Mouse (Mus musculus) ES-E14 (cell line): ENCODE measurements at regions not wholly inside any gene's neighbourhood (a gene's known extent, or its start where the extent isn't known, plus 50 kb on each side); places are given as distances from the start of the nearest gene placed in this dataset.
"Not testable (repeated sequence)": the region's sequence is repeated elsewhere in the genome, so short reads cannot be mapped to it uniquely, and the experiment has no call there.

Experiments
- DNase-seq: peaks from one replicate; pipeline ENCODE4 v3.0.0-alpha.2; 2013; ENCODE audit warnings: low read depth, low spot score
- H3K27ac ChIP-seq: 2 replicates; pipeline ENCODE4 v1.5.1; 2012; ENCODE audit warnings: low read depth, mild to moderate bottlenecking, low read length, moderate library complexity, mixed read lengths; ENCODE audit not compliant: poor library complexity, insufficient read depth, severe bottlenecking
- H3K36me3 ChIP-seq: 2 replicates; pipeline ENCODE4 v1.6.1; 2012; ENCODE audit warnings: mild to moderate bottlenecking, low read length, moderate library complexity, mixed read lengths; ENCODE audit not compliant: control insufficient read depth, poor library complexity, insufficient read depth, severe bottlenecking
- H3K4me1 ChIP-seq, 2 experiments: fragments of 150-350 bp in 1 of 2; sonication (generic) in 1 of 2; 2 replicates each; pipeline ENCODE4 v1.6.1; 2012; ENCODE audit warnings: low read length in 2 of 2, mild to moderate bottlenecking in 1 of 2, mixed read lengths in 1 of 2; ENCODE audit not compliant: control insufficient read depth in 2 of 2, insufficient read depth in 2 of 2, poor library complexity in 1 of 2
- H3K4me3 ChIP-seq, 2 experiments: fragments of 150-350 bp in 1 of 2; sonication (generic) in 1 of 2; 2 replicates each; pipeline ENCODE4 v1.5.1; 2012; ENCODE audit warnings: low read length in 2 of 2, low read depth in 1 of 2, mild to moderate bottlenecking in 1 of 2, mixed read lengths in 1 of 2; ENCODE audit not compliant: insufficient read depth in 1 of 2, poor library complexity in 1 of 2, severe bottlenecking in 1 of 2
- H3K9ac ChIP-seq: 2 replicates; pipeline ENCODE4 v1.6.1; 2012; ENCODE audit warnings: low read depth, mild to moderate bottlenecking, low read length, mixed read lengths; ENCODE audit not compliant: poor library complexity, insufficient read depth, severe bottlenecking
- H3K9me3 ChIP-seq: fragments of 150-350 bp; sonication (generic); 2 replicates; pipeline ENCODE4 v1.6.1; 2012; ENCODE audit warnings: low read depth, mild to moderate bottlenecking, low read length; ENCODE audit not compliant: control insufficient read depth, insufficient read depth
- CHD2 ChIP-seq: IDR thresholded peaks from 2 replicates; pipeline ENCODE4 v1.6.1; 2014; ENCODE audit warnings: mild to moderate bottlenecking, low read depth, low read length, inconsistent platforms
- HCFC1 ChIP-seq: IDR thresholded peaks from 2 replicates; pipeline ENCODE4 v1.6.1; 2012; ENCODE audit warnings: low read length, inconsistent platforms, borderline replicate concordance; ENCODE audit not compliant: insufficient read depth
- MAFK ChIP-seq: IDR thresholded peaks from 2 replicates; pipeline ENCODE4 v1.6.1; 2014; ENCODE audit warnings: mild to moderate bottlenecking, low read depth, low read length, inconsistent platforms; ENCODE audit not compliant: insufficient read depth
- ZC3H11A ChIP-seq: IDR thresholded peaks from 2 replicates; pipeline ENCODE4 v1.6.1; 2012; ENCODE audit warnings: low read depth, mild to moderate bottlenecking, inconsistent platforms, low read length, borderline replicate concordance
- ZNF384 ChIP-seq: IDR thresholded peaks from 2 replicates; pipeline ENCODE4 v1.6.1; 2012; ENCODE audit warnings: low read depth, low read length, inconsistent platforms
- in situ Hi-C, 2 experiments: fragments of 600-800 bp; cut with MboI; formaldehyde crosslinking; loops; one replicate each; pipeline ENCODE4 v1.15.1; 2025; ENCODE audit warnings: low sequenced_read_pairs in 2 of 2, inconsistent platforms in 1 of 2; ENCODE audit not compliant: unreplicated experiment in 2 of 2

DNA sequence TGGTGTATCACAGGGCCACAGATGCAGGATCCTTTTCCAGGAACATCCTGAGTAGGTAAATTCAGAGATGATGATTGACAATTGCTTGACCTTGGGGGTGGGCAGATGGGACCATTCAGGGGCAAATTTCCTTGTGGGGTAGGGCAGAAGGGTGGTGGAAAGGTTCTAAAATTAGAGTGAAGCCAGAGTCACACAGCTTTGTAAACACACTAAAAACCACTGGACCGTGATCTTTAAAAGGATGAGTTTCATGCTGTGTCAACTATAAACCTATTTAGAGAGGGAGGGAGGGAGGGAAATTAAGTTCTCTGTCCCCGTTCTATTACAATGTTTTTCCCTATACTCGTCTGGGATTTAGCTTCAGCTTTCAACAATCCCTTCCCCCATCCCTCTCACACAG, 286.7 kb downstream of the Gadd45g start:
- Histone ChIP-seq H3K27ac (no peak overlapping the region), H3K9ac (no peak overlapping the region), H3K36me3 (no peaks in the 10 kb centered on the region), H3K4me1 (no peaks in the 10 kb centered on the region), H3K4me3 (no peak overlapping the region), H3K9me3 (peaks cover 2% of the 10 kb centered on the region)
- no peak for DNase-seq
- TF ChIP-seq ZC3H11A, result no peak
- TF ChIP-seq HCFC1, result no peak
- TF ChIP-seq ZNF384, result no peak
- no peak for TF ChIP-seq CHD2
- TF ChIP-seq MAFK, result no peak
- in situ Hi-C loops, result no loop called here

DNA sequence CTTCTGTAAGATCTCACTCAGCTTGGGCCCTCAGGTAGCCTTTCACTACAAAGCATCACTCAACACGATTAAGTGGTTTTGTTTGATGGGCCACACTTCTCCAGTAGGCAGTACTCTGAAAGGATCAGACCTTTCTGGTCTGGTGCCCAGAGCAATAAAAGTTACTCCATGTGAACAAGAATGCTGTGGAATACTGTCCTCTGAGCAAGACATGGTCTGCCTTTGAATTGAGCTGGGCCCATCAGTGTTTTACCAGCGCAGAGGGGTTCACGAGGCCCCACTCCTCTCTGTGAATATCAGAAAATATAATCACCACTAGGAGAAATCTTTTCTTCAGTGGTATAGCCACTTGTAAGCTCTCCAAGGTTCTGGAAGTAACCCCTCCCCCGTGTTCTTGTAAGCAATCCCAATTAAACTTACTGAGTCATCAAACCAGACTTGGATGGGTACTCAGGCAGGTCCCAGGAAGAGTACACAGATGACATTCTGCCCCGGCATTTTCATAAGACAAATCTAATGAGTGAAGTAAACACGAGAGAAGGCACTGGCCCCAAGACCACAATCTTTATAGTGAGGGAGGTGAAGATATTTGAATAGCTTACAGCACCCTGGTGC, 292.0 kb downstream of the Gadd45g start:
- Histone ChIP-seq H3K4me1 (no peaks in the 10 kb centered on the region), H3K9me3 (no peaks in the 10 kb centered on the region), H3K27ac (no peak overlapping the region), H3K4me3 (no peak overlapping the region), H3K9ac (no peak overlapping the region), H3K36me3 (no peaks in the 10 kb centered on the region)
- no peak for DNase-seq
- in situ Hi-C loops, result no loop called here
- TF ChIP-seq HCFC1, result no peak
- no peak for TF ChIP-seq ZNF384

DNA sequence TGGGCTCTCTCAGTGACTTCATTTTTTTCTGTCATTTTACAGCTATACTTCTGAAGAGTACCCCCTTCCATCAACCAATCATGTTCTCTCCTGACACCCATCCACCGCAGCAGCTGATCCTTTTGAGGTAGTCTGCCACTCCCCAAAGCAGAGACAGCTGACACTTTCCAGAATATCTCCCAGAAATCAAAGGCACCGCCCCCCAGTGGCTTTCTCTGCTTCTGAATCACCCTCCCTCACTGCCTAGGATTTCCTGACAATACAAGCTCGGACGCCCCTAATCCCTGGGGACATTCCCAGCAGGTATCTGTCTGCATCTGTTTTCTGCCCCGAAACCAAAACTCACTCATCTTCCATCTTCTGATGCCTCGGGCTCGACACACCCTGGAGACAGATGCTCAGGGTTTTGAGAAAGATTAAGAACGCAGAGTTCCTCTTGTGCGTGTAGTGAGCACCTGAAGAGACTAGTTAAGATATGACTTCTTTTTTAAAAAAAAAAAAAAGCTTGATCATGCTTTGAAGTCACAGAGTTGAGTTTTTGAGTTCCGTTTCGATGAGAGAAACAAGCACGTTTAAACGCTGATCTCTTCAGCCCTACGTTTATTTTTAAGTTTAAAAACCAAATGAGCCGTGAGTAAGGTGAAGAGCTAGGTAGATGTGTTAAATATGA, 292.8 kb downstream of the Gadd45g start:
- Histone ChIP-seq H3K27ac (no peak overlapping the region), H3K4me1 (no peaks in the 10 kb centered on the region), H3K4me3 (no peak overlapping the region), H3K36me3 (no peaks in the 10 kb centered on the region), H3K9ac (no peak overlapping the region), H3K9me3 (no peaks in the 10 kb centered on the region)
- in situ Hi-C loops, result no loop called here
- TF ChIP-seq HCFC1, result no peak
- DNase-seq, result no peak

DNA sequence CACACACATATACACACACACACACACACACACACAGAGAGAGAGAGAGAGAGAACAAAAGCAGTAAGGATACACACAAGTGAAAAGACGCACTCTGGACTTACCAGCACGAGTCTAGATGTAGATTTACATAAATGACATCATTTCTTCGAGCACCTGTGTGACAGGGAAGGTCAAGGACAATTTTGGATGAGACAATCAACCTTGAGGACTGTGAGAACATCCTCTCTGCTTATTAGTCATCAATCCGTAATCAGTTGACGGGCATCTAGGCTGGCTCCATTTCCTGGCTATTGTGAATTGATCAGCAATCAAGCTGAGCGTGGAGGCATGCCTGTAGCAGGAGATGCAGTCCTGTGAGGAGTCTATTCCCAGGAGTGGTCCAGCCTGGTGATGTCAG, 293.7 kb downstream of the Gadd45g start:
- no peak overlapping the region for H3K27ac ChIP-seq
- no peaks in the 10 kb centered on the region for H3K4me1 ChIP-seq
- no peaks in the 10 kb centered on the region for H3K36me3 ChIP-seq
- no peak overlapping the region for H3K4me3 ChIP-seq
- H3K9me3 ChIP-seq, result no peaks in the 10 kb centered on the region
- in situ Hi-C loops, result no loop called here
- H3K9ac ChIP-seq, result no peak overlapping the region
- no peak for TF ChIP-seq ZC3H11A
- no peak for TF ChIP-seq ZNF384
- TF ChIP-seq MAFK, result no peak
- TF ChIP-seq CHD2, result no peak
- no peak for TF ChIP-seq HCFC1
- DNase-seq, result no peak

DNA sequence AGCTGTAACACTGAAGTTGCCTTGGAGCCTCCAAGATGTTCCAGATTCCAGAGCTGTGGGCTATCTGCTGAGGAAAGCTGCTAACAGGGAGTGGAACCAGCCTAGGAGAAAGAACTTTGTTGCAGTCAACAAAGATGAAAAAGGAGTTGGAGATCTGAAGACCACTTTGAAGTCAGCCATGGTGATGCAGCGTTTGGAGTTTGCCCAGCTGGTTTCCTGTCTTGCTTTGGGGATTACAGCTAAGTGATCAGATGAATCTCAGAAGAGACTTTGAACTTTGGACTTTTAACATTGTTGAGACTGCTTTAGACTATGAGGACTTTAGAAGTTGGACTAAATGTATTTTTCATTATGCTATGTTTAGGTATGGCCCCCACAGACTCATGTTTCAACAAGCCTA, 297.6 kb downstream of the Gadd45g start:
- H3K9ac ChIP-seq, H3K4me3 ChIP-seq, in situ Hi-C loops, DNase-seq, H3K4me1 ChIP-seq, H3K36me3 ChIP-seq, H3K9me3 ChIP-seq, H3K27ac ChIP-seq: not testable (repeated sequence)
